Mouse (Mus musculus) ES-Bruce4 (cell line): ENCODE results near the gene Gcn1l1. TPM values are rescaled to one million over a fixed set of nuclear protein-coding genes. Genes with fewer than 3 reads are reported as not detected.
A peak's percentile ranks its signal among the peaks of the same experiment; 100 is the strongest.

ENCODE experiments used
- H3K27ac ChIP-seq: 2 replicates; pipeline ENCODE4 v1.5.1; 2012; ENCODE audit warnings: low read length, inconsistent platforms; ENCODE audit not compliant: insufficient read depth
- H3K27me3 ChIP-seq: 2 replicates; pipeline ENCODE4 v1.6.1; 2012; ENCODE audit warnings: mild to moderate bottlenecking, low read length, inconsistent platforms; ENCODE audit not compliant: control insufficient read depth, poor library complexity, insufficient read depth, severe bottlenecking
- H3K36me3 ChIP-seq: 2 replicates; pipeline ENCODE4 v1.6.1; 2012; ENCODE audit warnings: inconsistent platforms, mild to moderate bottlenecking, low read length, moderate library complexity; ENCODE audit not compliant: control insufficient read depth, poor library complexity, insufficient read depth, severe bottlenecking
- H3K4me1 ChIP-seq: one replicate; pipeline ENCODE4 v1.8.1; 2011; ENCODE audit warnings: low read length; ENCODE audit not compliant: control insufficient read depth, insufficient read depth
- H3K4me3 ChIP-seq: 2 replicates; pipeline ENCODE4 v1.5.1; 2011; ENCODE audit warnings: low read depth, mild to moderate bottlenecking, low read length
- H3K9ac ChIP-seq: 2 replicates; pipeline ENCODE4 v1.6.1; 2012; ENCODE audit warnings: low read depth, mild to moderate bottlenecking, inconsistent platforms; ENCODE audit not compliant: poor library complexity, severe bottlenecking
- H3K9me3 ChIP-seq: replicated peaks from 2 replicates; pipeline ENCODE4 v1.6.1; 2012; ENCODE audit warnings: mild to moderate bottlenecking, low read length, inconsistent platforms; ENCODE audit not compliant: control insufficient read depth, poor library complexity, insufficient read depth, severe bottlenecking
- CTCF ChIP-seq: IDR thresholded peaks from one replicate; pipeline ENCODE4 v1.8.1; 2011; ENCODE audit warnings: low read depth, low read length
- EP300 ChIP-seq: IDR thresholded peaks from 2 replicates; pipeline ENCODE4 v1.6.1; 2011; ENCODE audit warnings: low read depth, low read length; ENCODE audit not compliant: insufficient read depth
- POLR2A ChIP-seq: IDR thresholded peaks from one replicate; pipeline ENCODE4 v1.8.1; 2011; ENCODE audit warnings: low read length; ENCODE audit not compliant: insufficient read depth
- polyA plus RNA-seq: library from polyadenylated mRNA; stranded (reverse); fragments of >200 nt; gene quantifications from 2 replicates; pipeline ENCODE4 v1.2.4, GENCODE M21; 2011; ENCODE audit warnings: low read depth; ENCODE audit not compliant: missing spikeins, insufficient read depth, insufficient read length

The Gcn1l1 gene
- polyA plus RNA-seq, 1 experiment: 62.0 TPM

- no peaks in the 10 kb centered on the region for H3K9me3 ChIP-seq
- no peak overlapping the region for H3K27ac ChIP-seq
- H3K4me3 ChIP-seq: no peak overlapping the region
- no peak for TF ChIP-seq POLR2A
- no peak for TF ChIP-seq EP300
- TF ChIP-seq CTCF: no peak
- H3K27me3 ChIP-seq: no peaks in the 10 kb centered on the region
- H3K9ac ChIP-seq: no peak overlapping the region
- H3K36me3 ChIP-seq: peaks cover 5% of the 10 kb centered on the region; the same call in 1 of the 2 replicates
- no peaks in the 10 kb centered on the region for H3K4me1 ChIP-seq
Observed at GRCm38 (mm10) chr5:115648876-115649275, 83.8 kb downstream of the Gcn1l1 start.

GRCm38 (mm10) chr5:115649699-115650098, 84.6 kb downstream of the Gcn1l1 start:
- no peaks in the 10 kb centered on the region for H3K9me3 ChIP-seq
- H3K36me3 ChIP-seq: peaks cover 4% of the 10 kb centered on the region; the same call in 1 of the 2 replicates
- no peak overlapping the region for H3K4me3 ChIP-seq
- H3K9ac ChIP-seq: no peak overlapping the region
- no peak for TF ChIP-seq POLR2A
- no peak for TF ChIP-seq EP300
- TF ChIP-seq CTCF: no peak
- H3K4me1 ChIP-seq: no peaks in the 10 kb centered on the region
- no peak overlapping the region for H3K27ac ChIP-seq
- H3K27me3 ChIP-seq: no peaks in the 10 kb centered on the region

GRCm38 (mm10) chr5:115650885-115651284, 85.8 kb downstream of the Gcn1l1 start:
- H3K4me1 ChIP-seq: no peaks in the 10 kb centered on the region
- H3K4me3 ChIP-seq: no peak overlapping the region
- H3K9ac ChIP-seq: no peak overlapping the region
- no peaks in the 10 kb centered on the region for H3K36me3 ChIP-seq
- H3K27ac ChIP-seq: no peak overlapping the region
- H3K27me3 ChIP-seq: no peaks in the 10 kb centered on the region
- TF ChIP-seq POLR2A (no peak), EP300 (no peak), CTCF (no peak)
- H3K9me3 ChIP-seq: no peaks in the 10 kb centered on the region

- H3K4me3 ChIP-seq: no peak overlapping the region
- no peak overlapping the region for H3K9ac ChIP-seq
- no peaks in the 10 kb centered on the region for H3K4me1 ChIP-seq
Observed at GRCm38 (mm10) chr5:115651821-115652220, 86.8 kb downstream of the Gcn1l1 start.

GRCm38 (mm10) chr5:115652681-115653575, 87.9 kb downstream of the Gcn1l1 start:
- H3K36me3 ChIP-seq: no peaks in the 10 kb centered on the region
- no peaks in the 10 kb centered on the region for H3K9me3 ChIP-seq
- peak overlapping the region; percentile 58 for H3K4me3 ChIP-seq
- H3K27me3 ChIP-seq: no peaks in the 10 kb centered on the region
- H3K4me1 ChIP-seq: no peaks in the 10 kb centered on the region
- TF ChIP-seq EP300: peak; percentile 42; the same call in 1 of the 2 replicates
- TF ChIP-seq POLR2A: peak; percentile 63
- peak; percentile 83 for TF ChIP-seq CTCF
- H3K9ac ChIP-seq: 0 out of 2 replicates have a peak overlapping the region, but pooled peaks have one; percentile 13
- no peak overlapping the region for H3K27ac ChIP-seq

More at GRCm38 (mm10) chr5:115651821-115652220, 86.8 kb downstream of the Gcn1l1 start:
- no peaks in the 10 kb centered on the region for H3K36me3 ChIP-seq
- TF ChIP-seq CTCF (no peak), EP300 (no peak), POLR2A (no peak)
- no peaks in the 10 kb centered on the region for H3K27me3 ChIP-seq
- no peaks in the 10 kb centered on the region for H3K9me3 ChIP-seq
- no peak overlapping the region for H3K27ac ChIP-seq

- Histone ChIP-seq H3K9ac (no peak overlapping the region), H3K4me1 (no peaks in the 10 kb centered on the region), H3K27ac (no peak overlapping the region), H3K9me3 (no peaks in the 10 kb centered on the region), H3K4me3 (no peak overlapping the region), H3K27me3 (no peaks in the 10 kb centered on the region), H3K36me3 (no peaks in the 10 kb centered on the region)
- TF ChIP-seq CTCF (no peak), EP300 (no peak)
Observed at GRCm38 (mm10) chr5:115653776-115654175, 88.7 kb downstream of the Gcn1l1 start.
